Mouse (Mus musculus): ENCODE results near the gene Cbx8. TPM values are rescaled to one million over a fixed set of nuclear protein-coding genes. Genes with fewer than 3 reads are reported as not detected.
A peak's percentile ranks its signal among the peaks of the same experiment; 100 is the strongest.

Gene Cbx8
- total and polyA plus RNA-seq, 2 experiments from 2014 or later: 5.3 to 21.9 TPM

DNA sequence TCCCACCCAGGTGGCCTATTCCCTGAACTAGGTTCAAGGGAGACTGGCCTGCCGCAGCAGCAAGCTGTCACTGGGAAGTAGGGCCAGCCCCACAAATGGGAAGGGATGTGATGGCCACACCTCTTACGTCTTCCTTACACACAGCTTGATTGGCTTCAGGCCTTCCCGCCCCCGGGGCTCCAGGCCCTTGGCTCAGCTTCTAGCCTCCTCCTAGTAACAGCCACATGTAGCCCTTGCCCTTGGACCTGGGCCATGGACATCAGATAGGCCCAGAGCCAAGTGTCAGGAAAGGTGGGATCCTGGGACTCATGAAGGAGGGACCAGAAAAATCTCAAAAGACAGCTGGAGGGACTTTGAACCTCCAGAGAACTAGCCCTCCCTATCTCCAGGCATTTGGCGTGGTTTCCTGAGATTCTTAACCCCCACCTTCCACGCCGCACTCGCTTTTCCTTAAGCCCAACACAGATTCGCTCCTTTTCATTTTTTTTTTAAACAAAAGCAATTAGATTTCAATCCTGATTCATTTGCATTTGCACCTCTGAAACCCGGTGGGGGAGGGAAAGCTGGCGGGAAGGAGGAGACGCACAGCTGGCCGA is 12.0 kb upstream of the Cbx8 start:
- peaks cover 50% of the 10 kb centered on the region for H3K27me3 ChIP-seq (ENCODE audit: insufficient read depth, low read length)
- H3K27ac ChIP-seq (ENCODE audit: low read depth, low read length): peak overlapping the region; percentile 94
- no peak for TF ChIP-seq CTCF (IDR thresholded peaks at IDR 0.05; ENCODE audit: low read depth)
- ATAC-seq (no peak), DNase-seq (no peak)
- no peaks in the 10 kb centered on the region for H3K36me3 ChIP-seq (ENCODE audit: insufficient read depth)
- WGBS: 4% methylated on average over 13 of the region's 13 CpGs
- H3K4me2 ChIP-seq (ENCODE audit: low read depth): peak overlapping the region; percentile 92
- peak overlapping the region; percentile 93 for H3K9ac ChIP-seq
- no peaks in the 10 kb centered on the region for H3K9me3 ChIP-seq (ENCODE audit: low read length)
- peaks cover 31% of the 10 kb centered on the region for H3K4me1 ChIP-seq (ENCODE audit: insufficient read depth)
- H3K4me3 ChIP-seq (ENCODE audit: low read depth, low read length): peak overlapping the region; percentile 57

DNA sequence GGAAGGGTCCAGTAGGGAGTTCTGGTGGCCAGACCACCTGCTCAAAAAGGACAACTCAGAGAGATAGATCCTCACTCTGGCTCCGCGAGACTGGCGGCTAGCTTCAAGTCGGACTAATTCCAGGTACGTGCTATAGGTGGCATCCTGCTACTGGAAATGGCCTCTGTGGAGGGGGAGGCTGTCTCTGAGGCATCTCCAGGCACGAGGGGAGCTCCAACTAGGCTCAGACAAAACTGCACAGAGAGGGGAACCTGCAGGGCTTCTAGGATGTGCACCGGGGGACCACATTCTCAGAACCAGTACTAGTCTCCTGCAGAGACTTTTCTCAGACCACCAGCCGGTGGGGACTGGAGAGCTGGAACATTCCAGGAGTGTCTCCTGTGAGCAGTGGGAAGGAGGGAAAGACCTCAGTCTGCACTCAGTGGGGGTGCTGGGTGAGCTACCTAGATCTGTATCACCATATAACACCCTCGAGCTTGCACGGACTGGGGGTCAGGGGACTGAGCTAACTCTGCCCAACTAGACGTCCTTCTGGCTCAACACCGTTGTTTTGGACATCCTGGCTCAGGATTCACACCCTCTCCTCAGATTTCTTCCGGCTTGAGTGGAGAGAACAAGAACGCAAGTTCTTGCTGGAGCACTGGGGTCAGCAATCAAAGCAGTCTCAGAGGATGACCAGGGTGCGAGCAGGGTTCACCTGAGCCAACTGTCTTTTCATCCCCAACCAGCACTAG is 11.3 kb upstream of the Cbx8 start:
- Histone ChIP-seq H3K9ac (peak overlapping the region; percentile 93), H3K9me3 (ENCODE audit: low read length) (no peaks in the 10 kb centered on the region), H3K4me3 (ENCODE audit: low read depth, low read length) (no peak overlapping the region), H3K4me1 (ENCODE audit: insufficient read depth) (peaks cover 24% of the 10 kb centered on the region), H3K27me3 (ENCODE audit: insufficient read depth, low read length) (peaks cover 56% of the 10 kb centered on the region), H3K36me3 (ENCODE audit: insufficient read depth) (no peaks in the 10 kb centered on the region), H3K4me2 (ENCODE audit: low read depth) (0 out of 2 replicates have a peak overlapping the region, but pooled peaks have one; percentile 10), H3K27ac (ENCODE audit: low read depth, low read length) (peak overlapping the region; percentile 94; the same call in 1 of the 2 replicates)
- 7% methylated on average over 15 of the region's 15 CpGs for whole genome bisulfite sequencing
- ATAC-seq (peak; percentile 38), DNase-seq (peak; percentile 75)
- peak; percentile 77 for TF ChIP-seq CTCF (IDR thresholded peaks at IDR 0.05; ENCODE audit: low read depth)

DNA sequence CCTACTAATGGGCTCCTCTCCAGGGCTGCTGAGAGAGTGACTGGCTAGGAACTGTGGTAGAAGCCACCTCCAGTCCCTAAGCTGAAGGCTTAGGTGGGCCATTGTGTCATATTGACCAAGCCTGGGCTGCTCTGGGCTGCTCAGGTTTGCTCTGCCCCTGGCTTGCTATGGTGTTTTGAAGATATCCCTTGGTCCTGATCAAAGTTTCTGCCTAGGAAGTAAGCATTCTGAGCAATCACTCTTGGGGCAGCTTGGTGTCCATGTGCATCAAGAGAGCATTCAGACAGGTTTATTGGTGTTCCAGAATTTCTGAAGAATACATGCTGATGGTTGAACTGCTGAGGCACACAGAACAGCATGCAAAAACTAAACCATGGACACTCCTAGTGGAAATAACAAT is 10.7 kb upstream of the Cbx8 start:
- no peak for ATAC-seq
- Histone ChIP-seq H3K9me3 (ENCODE audit: low read length) (no peaks in the 10 kb centered on the region), H3K4me2 (ENCODE audit: low read depth) (no peak overlapping the region), H3K4me1 (ENCODE audit: insufficient read depth) (peaks cover 21% of the 10 kb centered on the region), H3K9ac (no peak overlapping the region), H3K4me3 (ENCODE audit: low read depth, low read length) (no peak overlapping the region), H3K27me3 (ENCODE audit: insufficient read depth, low read length) (peaks cover 60% of the 10 kb centered on the region), H3K27ac (ENCODE audit: low read depth, low read length) (no peak overlapping the region), H3K36me3 (ENCODE audit: insufficient read depth) (no peaks in the 10 kb centered on the region)
- no peak for TF ChIP-seq CTCF (IDR thresholded peaks at IDR 0.05; ENCODE audit: low read depth)
- no peak for DNase-seq

DNA sequence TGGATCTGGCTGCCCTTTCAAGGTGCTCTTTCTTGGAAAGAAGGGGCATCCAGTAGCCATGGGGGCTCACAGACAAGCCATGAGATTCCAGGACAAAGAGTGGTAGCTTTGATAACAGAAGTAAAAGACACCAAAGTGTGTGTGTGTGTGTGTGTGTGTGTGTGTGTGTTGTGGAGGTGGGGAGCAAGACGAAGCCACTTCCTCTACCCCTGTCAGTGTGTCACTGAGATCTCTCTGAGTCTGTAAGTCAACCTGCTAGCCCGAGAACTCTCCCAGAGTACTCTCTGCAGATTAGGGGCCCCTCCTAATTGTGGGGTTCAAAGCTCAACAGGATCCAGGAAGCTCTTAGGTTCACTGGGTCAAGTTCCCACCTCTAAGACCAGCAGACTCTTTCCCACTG is 9.6 kb upstream of the Cbx8 start:
- H3K4me3 ChIP-seq (ENCODE audit: low read depth, low read length): no peak overlapping the region
- H3K4me1 ChIP-seq (ENCODE audit: insufficient read depth): peaks cover 18% of the 10 kb centered on the region
- ATAC-seq: no peak
- 10% methylated on average over 2 of the region's 2 CpGs for WGBS
- no peak overlapping the region for H3K9ac ChIP-seq
- H3K27me3 ChIP-seq (ENCODE audit: insufficient read depth, low read length): peaks cover 66% of the 10 kb centered on the region
- H3K4me2 ChIP-seq (ENCODE audit: low read depth): no peak overlapping the region
- no peaks in the 10 kb centered on the region for H3K9me3 ChIP-seq (ENCODE audit: low read length)
- H3K36me3 ChIP-seq (ENCODE audit: insufficient read depth): no peaks in the 10 kb centered on the region
- TF ChIP-seq CTCF (IDR thresholded peaks at IDR 0.05; ENCODE audit: low read depth): no peak
- no peak overlapping the region for H3K27ac ChIP-seq (ENCODE audit: low read depth, low read length)
- no peak for DNase-seq

DNA sequence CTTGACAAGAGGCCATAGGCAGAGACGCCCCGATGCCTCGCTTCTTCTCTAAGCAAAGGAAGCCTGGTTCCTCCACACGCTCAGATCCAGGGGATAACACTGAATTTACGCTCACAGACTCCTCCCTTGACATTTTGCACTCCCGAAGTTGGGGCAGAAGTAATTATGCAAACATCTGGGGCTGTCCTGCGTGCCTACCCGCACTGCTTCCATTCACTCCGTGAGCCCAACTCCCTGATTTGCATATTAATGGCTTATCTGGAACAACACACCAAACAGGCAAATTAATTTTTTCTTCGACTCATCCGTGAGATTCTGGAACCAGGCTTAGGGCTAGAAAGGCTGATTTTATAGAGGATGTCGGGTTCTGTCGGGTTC is 7.4 kb upstream of the Cbx8 start:
- Histone ChIP-seq H3K27me3 (ENCODE audit: insufficient read depth, low read length) (peaks cover 87% of the 10 kb centered on the region), H3K27ac (ENCODE audit: low read depth, low read length) (no peak overlapping the region), H3K36me3 (ENCODE audit: insufficient read depth) (no peaks in the 10 kb centered on the region), H3K4me3 (ENCODE audit: low read depth, low read length) (no peak overlapping the region), H3K9ac (no peak overlapping the region), H3K4me1 (ENCODE audit: insufficient read depth) (peaks cover 13% of the 10 kb centered on the region), H3K9me3 (ENCODE audit: low read length) (no peaks in the 10 kb centered on the region), H3K4me2 (ENCODE audit: low read depth) (no peak overlapping the region)
- WGBS: under 1% methylated on average over 13 of the region's 13 CpGs
- DNase-seq (no peak), ATAC-seq (no peak)
- no peak for TF ChIP-seq CTCF (IDR thresholded peaks at IDR 0.05; ENCODE audit: low read depth)

DNA sequence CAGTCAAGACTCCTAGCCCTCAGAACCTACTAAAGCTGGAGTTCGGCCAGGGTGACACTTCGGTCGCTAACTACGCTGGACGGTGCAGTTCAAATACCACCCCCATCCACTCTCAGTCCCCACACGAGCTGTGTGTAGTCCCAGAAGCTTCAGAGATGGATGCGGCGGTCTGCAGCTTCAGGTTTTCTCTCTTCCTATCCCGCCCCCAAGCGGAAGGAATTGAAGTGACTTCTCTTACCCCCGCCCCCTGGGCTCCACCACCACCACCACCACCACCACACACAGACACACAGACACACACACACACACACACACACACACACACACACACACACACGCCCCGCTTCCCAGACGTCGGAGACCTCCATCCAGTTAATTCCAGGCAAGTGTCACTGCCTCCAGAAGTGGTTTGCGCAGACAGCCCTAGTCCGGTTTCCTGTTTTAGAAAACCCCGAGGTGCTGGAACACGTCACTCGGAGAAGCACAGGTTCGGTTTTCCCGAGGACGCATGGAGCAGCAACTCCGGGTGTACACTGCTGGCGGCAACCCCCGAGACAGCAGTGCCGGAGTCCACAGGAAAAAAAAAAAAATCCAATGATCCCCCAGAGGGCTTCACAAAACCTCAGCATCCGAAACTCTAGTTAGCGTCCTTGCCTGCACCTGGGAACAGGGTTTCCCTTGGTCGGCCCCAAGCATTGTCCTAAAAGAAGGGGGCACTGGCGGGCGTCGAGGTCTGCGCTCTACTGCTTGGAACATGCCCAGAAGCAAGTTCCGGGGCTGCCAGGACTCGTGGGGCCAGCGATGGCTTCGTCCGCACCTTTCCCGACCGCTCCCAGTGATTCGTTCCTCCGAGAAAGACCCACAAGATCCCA is 6.7 kb upstream of the Cbx8 start:
- H3K36me3 ChIP-seq (ENCODE audit: insufficient read depth): no peaks in the 10 kb centered on the region
- H3K4me1 ChIP-seq (ENCODE audit: insufficient read depth): peaks cover 10% of the 10 kb centered on the region
- WGBS: 1% methylated on average over 43 of the region's 43 CpGs
- DNase-seq: no peak
- peak; percentile 34; the same call in 1 of the 2 replicates for ATAC-seq
- 0 out of 2 replicates have a peak overlapping the region, but pooled peaks have one; percentile 38 for H3K9ac ChIP-seq
- peak; percentile 49 for TF ChIP-seq CTCF (IDR thresholded peaks at IDR 0.05; ENCODE audit: low read depth)
- no peaks in the 10 kb centered on the region for H3K9me3 ChIP-seq (ENCODE audit: low read length)
- peak overlapping the region; percentile 37 for H3K4me3 ChIP-seq (ENCODE audit: low read depth, low read length)
- H3K27me3 ChIP-seq (ENCODE audit: insufficient read depth, low read length): peaks cover 88% of the 10 kb centered on the region
- H3K4me2 ChIP-seq (ENCODE audit: low read depth): peak overlapping the region; percentile 67
- H3K27ac ChIP-seq (ENCODE audit: low read depth, low read length): no peak overlapping the region

Data from forebrain, postnatal 0 days (tissue).